Mouse (Mus musculus) brain, embryonic 14.5 days (tissue): ENCODE results near the gene Vil1.

Experiments
- CTCF ChIP-seq: fragments of 200-500 bp; IDR thresholded peaks from 2 replicates; pipeline ENCODE4 v1.5.1; 2012; ENCODE audit warnings: inconsistent platforms, mild to moderate bottlenecking, moderate library complexity, borderline replicate concordance; ENCODE audit not compliant: insufficient read depth, insufficient read length; ENCODE audit errors: extremely low read depth
- POLR2A ChIP-seq: fragments of 200-500 bp; IDR thresholded peaks from 2 replicates; pipeline ENCODE4 v1.6.1; 2012; ENCODE audit warnings: mild to moderate bottlenecking, inconsistent platforms, borderline replicate concordance; ENCODE audit not compliant: poor library complexity, insufficient read depth, insufficient read length, severe bottlenecking; ENCODE audit errors: extremely low read depth

DNA sequence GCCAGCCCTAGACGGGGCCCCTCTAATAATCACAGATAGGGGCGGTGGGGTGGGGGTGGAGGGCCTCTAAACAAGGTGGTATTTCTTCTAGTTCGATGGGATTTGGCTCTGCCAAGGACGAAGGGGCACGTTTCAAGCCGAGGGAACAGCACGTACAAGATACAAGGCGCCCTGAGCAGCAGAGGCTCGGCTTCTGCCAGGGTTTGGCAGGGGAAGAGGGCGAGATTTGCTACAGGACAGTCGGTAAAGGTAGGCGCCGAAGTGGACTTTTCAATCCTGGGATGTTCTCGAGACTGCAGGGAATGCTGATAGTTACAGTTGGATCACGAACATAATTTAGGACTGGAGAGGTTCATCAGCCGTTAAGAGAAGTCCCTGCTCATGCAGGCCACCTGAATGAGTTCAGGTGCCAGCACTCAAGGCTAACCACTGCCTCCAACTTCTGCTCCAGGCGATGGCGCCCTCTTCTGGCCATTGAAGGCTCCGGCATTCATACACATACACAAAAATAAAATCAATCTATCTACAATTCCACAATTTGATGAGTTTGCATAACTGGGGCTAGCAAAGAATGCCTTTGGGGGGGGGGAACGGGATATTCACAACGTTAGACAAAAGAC, 18.8 kb upstream of the Vil1 start:
- TF ChIP-seq CTCF (peak; percentile 69), POLR2A (no peak)
